Mouse (Mus musculus): ENCODE measurements around the gene Cdkn2aip.

- no peak for TF ChIP-seq CTCF (IDR thresholded peaks at IDR 0.05; ENCODE audit: low read depth, low read length)
- TF ChIP-seq EP300 (IDR thresholded peaks at IDR 0.05; ENCODE audit: insufficient read depth, low read depth, low read length), result no peak
- TF ChIP-seq POLR2A (IDR thresholded peaks at IDR 0.05; ENCODE audit: insufficient read depth, low read length), result no peak
Observed at GRCm38 (mm10) chr8:47708106-47708505, 5.6 kb downstream of the Cdkn2aip start.
